Mouse (Mus musculus) bone marrow, adult 2 months (tissue): Measurements from ENCODE around the gene Adamts3.

Source experiments
- CTCF ChIP-seq: fragments of 200-500 bp; IDR thresholded peaks from 2 replicates; pipeline ENCODE4 v1.5.1; 2011; ENCODE audit warnings: low read length, control low read depth; ENCODE audit not compliant: control insufficient read depth, insufficient read depth
- POLR2A ChIP-seq: fragments of 200-500 bp; IDR thresholded peaks from 2 replicates; pipeline ENCODE4 v1.6.1; 2011; ENCODE audit warnings: low read depth, mild to moderate bottlenecking, control low read depth, low read length, borderline replicate concordance; ENCODE audit not compliant: control insufficient read depth

DNA sequence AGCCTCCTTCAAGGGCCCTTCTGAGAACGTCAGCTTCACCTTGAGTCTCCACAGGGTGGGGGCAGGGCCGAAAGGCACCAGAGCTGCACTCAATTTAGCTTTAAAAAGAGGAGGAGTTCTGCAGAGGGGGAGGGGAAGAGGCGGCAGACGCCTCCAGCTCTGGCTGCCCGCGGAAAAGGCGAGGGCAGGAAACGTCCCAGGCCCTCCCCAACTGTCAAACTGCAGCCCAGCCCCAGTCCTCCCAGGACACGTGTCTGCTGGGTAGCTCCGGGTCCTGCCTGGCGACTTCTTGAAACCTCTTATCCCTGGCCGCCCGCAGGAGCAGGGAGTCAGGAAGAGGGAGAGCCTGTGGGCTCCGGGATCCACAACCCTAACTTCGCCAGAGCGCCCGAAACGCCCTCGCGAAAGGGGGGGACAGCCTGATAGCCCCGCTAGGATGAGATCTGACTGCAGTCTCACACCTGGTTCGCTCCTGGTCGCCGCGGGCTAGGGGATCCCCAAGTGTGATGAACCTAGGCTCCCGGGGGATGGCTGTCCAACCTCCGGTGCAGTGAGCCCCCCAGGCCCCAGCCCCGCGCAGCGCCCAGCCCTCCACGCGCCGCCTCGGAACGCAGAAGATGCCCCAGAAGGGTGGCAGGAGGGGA is 921 bp downstream of the Adamts3 start:
- no peak for TF ChIP-seq CTCF
- peak; percentile 42; the same call in 1 of the 2 replicates for TF ChIP-seq POLR2A
